Mouse (Mus musculus) kidney, embryonic 16.5 days (tissue): ENCODE measurements around the gene Lrrc47. TPM values are rescaled to one million over a fixed set of nuclear protein-coding genes. Genes with fewer than 3 reads are reported as not detected.

ENCODE experiments used
- polyA plus RNA-seq: library from polyadenylated mRNA; unstranded; fragments of >200 nt; fragmentation: Nextera tagmentation; extraction: Ambion mirVana; gene quantifications from 2 replicates; pipeline ENCODE4 v1.2.1, GENCODE M21; 2015

The Lrrc47 gene
- polyA plus RNA-seq, 1 experiment from 2014 or later = 21.9 TPM

Other genes starting within 250 kb of the Lrrc47 start
- 94.6 and 97.5 TPM in 2 replicates for gene A430005L14Rik, start 54.5 kb upstream of the Lrrc47 start, polyA plus RNA-seq
- 14.1 and 14.3 TPM in 2 replicates for gene Dffb, start 36.6 kb upstream of the Lrrc47 start, polyA plus RNA-seq
- gene Cep104, start 36.5 kb upstream of the Lrrc47 start, polyA plus RNA-seq = 16.1 and 17.6 TPM in 2 replicates
- gene Smim1, start 14.5 kb downstream of the Lrrc47 start, polyA plus RNA-seq = 62.4 and 66.1 TPM in 2 replicates
- 0.07 TPM in 1 of 2 replicates, not detected in the other for gene Ccdc27, start 30.9 kb downstream of the Lrrc47 start, polyA plus RNA-seq
- gene Trp73, start 128.5 kb downstream of the Lrrc47 start, polyA plus RNA-seq = 0.31 and 0.44 TPM in 2 replicates
- 41.8 and 46.0 TPM in 2 replicates for gene Wrap73, start 130.6 kb downstream of the Lrrc47 start, polyA plus RNA-seq
- gene Tprgl, start 148.9 kb downstream of the Lrrc47 start, polyA plus RNA-seq = 123 and 136 TPM in 2 replicates
- gene Megf6, start 159.0 kb downstream of the Lrrc47 start, polyA plus RNA-seq = 12.3 and 15.7 TPM in 2 replicates